Mouse (Mus musculus) heart, adult 9 months (tissue): ENCODE data around the gene Ttc34.

ENCODE experiments used
- DNase-seq, 2 experiments: peaks; one replicate each; pipeline ENCODE4 v3.0.0; 2022; ENCODE audit warnings: low spot score in 2 of 2

Ttc34 gene

GRCm38 (mm10) chr4:154837170-154837569 lies at the start of gene Ttc34:
Gene Ttc34, plus strand, starts transcription at chr4:154837459.
- peak; percentile 17 to 25 for DNase-seq

DNA sequence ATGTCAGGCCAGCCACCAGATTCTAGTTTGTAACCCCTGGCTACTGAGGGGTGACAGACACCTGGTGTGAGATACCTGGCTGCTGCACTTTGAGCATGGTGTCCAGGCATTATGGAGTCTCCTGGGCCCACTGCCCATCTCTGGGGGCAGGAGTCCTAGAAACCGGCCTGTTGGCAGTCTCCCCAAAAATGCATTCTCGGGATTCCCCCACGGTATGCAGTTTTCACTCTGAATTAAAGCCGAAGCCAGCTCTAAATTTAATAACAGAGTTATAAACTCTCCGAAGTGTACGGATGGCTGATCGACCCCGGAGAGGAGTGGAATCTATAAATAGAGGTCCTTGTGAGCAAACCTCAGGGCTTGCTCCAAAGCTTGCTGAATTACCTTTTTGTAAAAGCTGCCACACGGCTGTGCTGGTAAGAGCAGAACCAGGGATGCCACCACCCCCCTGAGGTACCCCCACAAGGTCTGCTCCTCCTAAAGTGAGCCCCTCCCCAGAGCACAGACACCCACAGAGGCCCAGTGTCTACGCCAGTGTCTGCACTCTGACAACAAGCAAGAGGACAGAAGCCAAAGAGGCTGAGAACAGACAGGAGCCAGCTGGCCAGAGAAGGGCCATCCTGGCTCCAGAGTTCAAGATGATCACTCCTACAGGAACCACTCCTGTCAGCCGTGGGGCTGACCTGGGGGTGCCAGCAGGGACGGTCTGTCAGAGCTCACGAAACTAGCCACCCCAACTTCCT lies 49.1 kb upstream of the Ttc34 start:
- peak in 1 of 2 experiments; percentile 19 for DNase-seq

DNA sequence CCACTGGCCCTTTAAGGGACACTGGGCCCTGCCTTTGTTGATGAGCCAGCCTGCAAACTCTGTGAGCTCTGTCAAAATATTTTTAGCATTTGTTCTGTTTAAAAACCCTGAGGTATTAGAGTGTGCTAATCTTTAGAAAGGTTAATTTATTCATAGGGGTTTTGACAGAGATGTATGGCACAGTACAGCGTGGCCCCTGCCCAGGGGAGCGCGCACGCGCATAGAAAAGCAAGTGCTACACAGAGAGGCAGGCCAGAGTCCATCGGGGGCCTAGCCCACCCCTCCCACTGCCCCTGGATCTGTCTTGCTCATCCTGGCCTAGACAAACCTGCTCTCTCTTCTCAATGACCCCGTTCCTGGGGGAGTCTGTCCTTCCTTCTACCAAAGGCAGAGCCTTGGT lies 45.4 kb upstream of the Ttc34 start:
- no peak for DNase-seq

DNA sequence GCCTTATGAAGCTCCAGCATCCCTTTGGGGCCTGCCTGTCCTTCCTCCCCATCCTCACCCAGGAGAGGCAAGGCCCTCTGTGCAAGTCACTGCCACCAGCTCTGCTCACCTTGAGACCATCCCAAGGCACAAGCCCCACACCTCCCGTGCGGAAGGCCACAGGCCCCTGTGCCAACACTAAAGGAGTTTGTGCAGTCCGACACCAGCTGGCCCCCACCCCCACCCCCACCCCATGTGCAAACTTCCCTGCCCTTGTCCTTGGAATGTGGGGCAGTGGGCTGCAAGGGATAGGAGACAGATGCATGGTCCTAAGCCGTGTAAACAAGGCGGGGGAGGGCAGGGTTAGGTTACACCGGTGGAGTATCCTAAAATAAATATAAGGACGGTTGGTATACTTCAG lies 43.8 kb upstream of the Ttc34 start:
- no peak for DNase-seq

GRCm38 (mm10) chr4:154797834-154798233 lies 39.4 kb upstream of the Ttc34 start:
- DNase-seq: peak in 1 of 2 experiments; percentile 15

DNA sequence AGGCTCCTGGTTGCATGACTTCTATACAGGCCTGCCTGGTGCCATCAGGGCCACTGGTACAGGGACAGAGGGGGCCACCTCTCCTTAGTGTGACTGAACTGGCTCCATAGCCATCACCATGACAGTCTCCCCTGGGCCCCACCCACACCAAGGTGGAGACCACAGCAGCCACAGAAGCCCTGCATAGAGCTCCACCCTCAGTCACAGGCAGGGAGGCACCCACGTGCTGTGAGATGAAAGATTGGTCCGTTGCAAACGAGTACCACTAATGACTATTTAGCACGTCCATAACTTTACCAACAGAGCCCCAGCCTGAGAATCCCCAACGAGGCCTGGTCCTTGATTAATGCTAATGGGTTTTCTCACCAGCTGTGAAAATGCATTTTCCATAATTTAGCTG lies 36.7 kb upstream of the Ttc34 start:
- no peak for DNase-seq

DNA sequence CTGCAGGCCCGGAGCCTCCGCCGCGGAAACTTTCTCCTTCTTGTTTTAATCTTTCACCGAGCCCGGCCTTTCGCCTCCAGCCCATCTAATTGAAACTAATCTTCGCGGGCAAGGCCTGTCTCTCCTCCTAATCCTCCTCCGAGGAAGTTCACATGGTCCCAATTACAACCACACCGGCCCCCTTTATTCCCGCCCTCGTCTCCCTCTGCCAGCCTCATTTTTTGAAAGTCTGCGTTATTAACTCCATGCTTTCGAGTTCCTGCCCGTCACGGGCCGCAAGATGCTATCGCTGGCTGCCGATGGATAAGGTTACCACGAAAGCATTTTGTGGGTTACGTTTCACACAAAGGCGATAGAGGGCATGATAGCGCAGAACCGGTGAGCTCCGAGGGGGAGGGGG lies 35.0 kb upstream of the Ttc34 start:
- DNase-seq: no peak

DNA sequence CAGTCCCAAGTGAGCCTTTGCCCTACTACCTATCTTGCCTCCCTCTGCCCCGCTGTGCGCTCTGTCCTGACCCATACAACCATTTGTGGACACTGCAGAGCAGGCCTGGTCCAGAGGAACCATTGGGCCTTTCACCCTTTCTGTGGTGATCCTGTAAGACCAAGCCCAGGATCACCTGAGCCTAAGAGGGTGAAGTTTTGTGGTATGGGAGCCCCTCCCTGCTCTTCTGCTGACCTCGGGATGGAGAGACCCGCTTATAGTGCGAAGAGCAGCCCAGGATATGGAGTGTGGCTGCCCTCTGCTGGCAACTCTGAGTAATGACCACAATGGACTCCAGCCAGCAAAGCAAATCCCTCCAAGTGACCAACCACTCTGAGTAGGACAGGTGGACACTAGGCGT lies 11.6 kb upstream of the Ttc34 start:
- DNase-seq: peak; percentile 33 to 41

DNA sequence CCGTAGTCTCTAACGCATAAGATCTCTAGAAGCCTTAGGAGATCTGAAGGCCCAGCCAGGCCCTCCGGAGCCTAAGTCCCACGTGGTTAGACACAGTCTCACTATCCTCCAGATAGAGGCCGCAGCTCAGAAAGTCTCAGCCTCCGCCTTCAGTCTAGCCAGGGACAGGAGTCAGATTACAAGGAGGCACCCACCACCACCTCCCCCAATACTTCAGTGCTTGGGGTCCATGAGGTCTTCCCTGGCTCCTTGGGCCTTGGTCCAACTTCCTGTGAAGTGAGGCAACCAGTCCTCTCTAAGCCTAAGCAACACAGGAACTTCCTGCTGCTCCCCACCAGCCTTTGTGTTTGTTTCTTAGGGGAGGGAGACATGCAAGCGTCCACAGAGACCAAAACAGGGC lies 11.0 kb upstream of the Ttc34 start:
- no peak for DNase-seq

DNA sequence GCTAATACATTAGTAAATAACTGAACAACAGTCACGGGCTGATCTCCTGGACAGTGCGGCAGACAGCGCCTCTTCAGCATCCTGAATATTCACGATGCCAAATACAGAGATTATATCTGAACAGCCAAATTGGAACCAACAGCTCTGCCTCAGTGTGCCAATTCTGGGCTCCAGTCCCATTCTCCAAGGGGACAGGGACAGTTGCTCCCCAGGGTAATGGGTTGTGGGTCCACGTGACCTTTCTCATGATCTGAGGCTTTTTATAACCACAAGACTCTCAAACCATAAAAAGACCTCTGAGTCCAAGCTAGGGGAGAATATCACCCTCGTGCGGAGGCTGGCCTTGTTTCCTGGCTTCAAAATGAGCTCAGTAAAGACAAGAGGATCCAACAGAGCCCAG lies 10.1 kb upstream of the Ttc34 start:
- DNase-seq: peak; percentile 67 to 75

GRCm38 (mm10) chr4:154827861-154828610 lies 9.2 kb upstream of the Ttc34 start:
- peak; percentile 11 for DNase-seq

GRCm38 (mm10) chr4:154831915-154832573 lies 5.2 kb upstream of the Ttc34 start:
- DNase-seq: no peak

DNA sequence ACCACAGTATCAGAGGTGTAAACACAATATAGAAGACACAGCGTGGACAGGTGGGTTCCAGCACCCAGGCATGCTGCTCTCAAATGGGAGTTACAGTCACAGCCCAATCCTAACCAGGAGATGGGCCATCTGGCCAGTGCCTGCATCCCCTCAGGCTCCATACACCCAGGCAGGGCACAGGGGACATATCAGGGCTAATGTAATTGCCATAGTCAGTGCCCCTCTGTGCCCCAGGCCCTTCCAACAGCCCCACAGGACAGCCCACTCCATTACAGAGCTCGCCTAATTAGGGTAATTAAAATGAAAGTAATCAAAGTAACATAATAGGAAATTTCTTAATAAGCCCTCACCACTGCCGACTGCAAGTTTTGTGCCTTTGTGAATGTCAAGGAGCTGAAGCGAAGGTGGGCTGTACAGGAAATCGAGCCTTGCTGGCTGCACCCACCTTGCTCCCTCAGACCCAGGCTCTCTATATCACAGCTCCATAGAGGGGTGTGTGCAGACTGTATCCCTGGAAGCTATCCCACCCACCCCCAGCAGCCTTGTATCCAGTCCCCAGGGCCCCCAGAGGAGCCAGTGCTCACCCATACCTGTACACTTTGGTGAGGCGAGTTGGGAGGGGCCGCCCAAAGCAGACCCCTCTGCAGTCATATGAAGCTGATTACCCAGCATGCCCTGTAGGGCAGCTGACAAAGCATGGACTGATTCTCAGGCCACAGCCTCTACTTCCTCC lies 910 bp upstream of the Ttc34 start:
- DNase-seq: no peak

DNA sequence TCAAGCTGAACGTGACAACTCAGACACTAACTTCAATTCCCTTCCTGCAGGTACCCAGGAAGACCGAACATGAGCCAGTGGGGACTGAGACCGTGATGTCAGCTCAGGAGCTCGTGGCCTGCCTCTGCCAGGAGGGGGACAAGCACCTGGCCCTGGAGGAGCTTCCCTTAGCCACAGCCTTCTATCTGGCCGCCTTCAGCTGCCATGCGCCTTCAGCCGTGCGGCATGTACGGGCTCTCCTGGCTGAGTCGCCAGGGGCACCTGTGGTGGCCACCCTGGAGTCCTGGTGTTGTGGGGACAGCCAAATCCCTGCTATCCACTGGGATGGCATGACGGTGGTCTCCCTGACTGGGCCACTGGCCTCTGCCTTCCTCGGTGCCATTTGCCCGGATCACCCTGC lies 1.5 kb downstream of the Ttc34 start:
- DNase-seq: no peak

DNA sequence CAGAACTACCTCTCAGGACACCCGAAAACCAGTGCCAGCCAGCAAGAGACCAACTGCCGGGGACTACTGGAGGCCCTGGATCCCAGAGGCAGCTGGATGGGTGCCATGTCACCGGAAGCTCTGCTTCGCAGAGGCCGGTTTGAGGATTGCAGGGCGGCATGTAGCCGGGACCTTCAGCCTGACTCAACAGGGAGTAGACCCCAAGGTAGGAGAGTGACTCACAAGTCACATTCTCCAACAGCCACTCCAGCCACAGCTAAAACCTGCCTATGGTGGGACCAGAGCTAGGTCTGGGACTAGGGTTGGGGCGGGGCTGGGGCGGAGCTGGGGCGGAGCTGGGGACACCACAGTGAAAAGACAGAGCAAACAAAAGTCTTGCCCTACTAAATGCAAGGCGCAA lies 2.1 kb downstream of the Ttc34 start:
- DNase-seq: no peak

DNA sequence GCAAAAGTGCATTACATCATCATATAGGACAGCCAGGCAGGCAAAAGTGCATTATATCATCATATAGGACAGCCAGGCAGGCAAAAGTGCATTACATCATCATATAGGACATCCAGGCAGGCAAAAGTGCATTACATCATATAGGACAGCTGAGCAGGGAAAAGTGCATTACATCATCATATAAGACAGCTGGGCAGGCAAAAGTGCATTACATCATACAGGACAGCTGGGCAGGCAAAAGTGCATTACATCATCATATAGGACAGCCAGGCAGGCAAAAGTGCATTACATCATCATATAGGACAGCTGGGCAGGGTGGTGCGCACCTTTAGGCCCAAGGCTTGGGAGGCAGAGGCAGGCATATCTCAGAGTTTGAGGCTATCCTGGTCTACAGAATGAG lies 15.4 kb downstream of the Ttc34 start:
- no peak for DNase-seq

DNA sequence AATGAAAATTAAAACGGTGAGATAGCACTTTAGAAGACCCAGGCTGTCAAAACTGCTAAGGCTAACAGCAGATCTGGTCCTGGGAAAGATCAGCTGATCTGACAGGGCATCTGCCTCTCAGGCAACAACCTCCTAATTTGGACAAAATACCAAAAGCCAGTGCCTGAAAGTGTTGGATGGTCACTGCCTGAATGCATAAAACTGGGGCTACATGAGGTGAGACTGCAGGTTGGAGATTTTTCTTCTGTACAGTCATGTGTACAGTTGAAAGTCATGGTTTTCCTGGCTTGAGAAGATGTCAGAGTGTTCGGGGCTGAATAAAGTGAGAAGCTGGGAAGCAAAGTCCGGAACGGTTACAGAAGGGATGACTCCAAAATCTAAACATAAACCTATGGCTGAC lies 16.6 kb downstream of the Ttc34 start:
- no peak for DNase-seq

GRCm38 (mm10) chr4:154854676-154855345 lies 17.6 kb downstream of the Ttc34 start:
- no peak for DNase-seq

GRCm38 (mm10) chr4:154855721-154856479 lies 18.6 kb downstream of the Ttc34 start:
- peak; percentile 54 to 73 for DNase-seq

DNA sequence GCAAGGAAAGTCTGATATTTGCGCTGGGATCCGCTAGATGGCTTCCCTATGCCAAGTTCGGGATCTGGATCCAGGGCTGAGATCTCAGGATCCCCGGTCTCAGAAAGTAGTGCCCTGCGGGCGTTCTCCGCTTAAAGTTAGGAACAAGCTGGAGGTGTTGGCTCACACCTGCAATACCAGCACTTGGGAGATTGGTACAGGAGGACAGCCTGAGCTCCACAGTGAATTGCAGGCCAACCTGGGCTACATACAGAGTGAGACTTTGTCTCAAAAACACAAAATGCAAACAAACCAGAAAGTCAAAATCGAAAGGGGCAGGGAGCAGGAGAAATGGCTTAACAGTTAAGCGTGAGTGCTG lies 19.2 kb downstream of the Ttc34 start:
- no peak for DNase-seq

DNA sequence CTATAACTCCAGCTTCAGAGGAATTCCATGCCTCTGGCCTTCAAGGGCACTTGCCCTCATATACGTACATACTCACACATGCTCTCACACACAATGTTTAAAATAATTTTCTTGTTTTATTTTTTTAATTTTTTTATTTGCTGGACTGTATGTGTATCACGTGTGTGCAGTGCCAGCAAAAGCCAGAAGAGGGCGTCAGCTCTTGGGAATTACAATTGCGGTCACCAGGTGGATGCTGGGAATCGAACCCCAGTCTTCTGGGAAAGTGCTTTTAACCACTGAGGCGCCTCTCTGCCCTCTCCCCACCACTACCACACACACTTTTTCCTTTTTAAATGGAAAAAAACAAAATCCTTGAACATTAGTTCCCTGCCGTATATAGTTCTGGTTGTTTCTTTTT lies 19.6 kb downstream of the Ttc34 start:
- DNase-seq: no peak
